Mouse (Mus musculus) C2C12 (cell line): Measurements from ENCODE around the gene Cyth1.

Experiments used
- CEBPB ChIP-seq: IDR thresholded peaks from one replicate; pipeline ENCODE4 v1.6.1; 2011; ENCODE audit warnings: low read depth, mild to moderate bottlenecking, control low read depth, moderate library complexity
- CTCF ChIP-seq: IDR thresholded peaks from one replicate; pipeline ENCODE4 v1.5.1; 2011; ENCODE audit not compliant: control insufficient read depth, insufficient read depth, insufficient read length
- MAX ChIP-seq: IDR thresholded peaks from one replicate; pipeline ENCODE4 v1.6.1; 2011; ENCODE audit warnings: mild to moderate bottlenecking, control low read depth
- MYOD1 ChIP-seq: IDR thresholded peaks from one replicate; pipeline ENCODE4 v1.6.1; 2011; ENCODE audit warnings: low read depth; ENCODE audit not compliant: control insufficient read depth, insufficient read length
- USF1 ChIP-seq: IDR thresholded peaks from one replicate; pipeline ENCODE4 v1.6.1; 2011; ENCODE audit warnings: low read depth, mild to moderate bottlenecking, control low read depth, moderate library complexity

DNA sequence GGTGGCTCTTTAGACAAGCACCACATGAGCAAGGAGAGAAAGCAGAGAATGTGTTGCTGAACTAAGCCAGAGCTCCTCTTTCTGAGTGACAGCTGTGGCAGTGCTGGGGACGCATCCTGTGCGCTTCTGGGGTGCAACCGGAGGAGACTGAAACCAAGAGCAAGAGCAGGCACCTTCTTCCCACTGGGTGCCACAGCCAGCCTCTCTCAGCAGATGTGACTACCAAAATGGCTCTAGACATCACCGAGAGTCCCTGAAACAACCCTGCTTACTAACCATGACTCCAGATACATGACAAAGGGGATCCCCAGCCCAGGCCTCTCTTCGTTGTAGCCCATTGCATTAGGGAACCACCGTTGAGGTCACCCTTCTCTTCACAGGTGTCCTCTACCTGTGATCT, 44.9 kb downstream of the Cyth1 start:
- TF ChIP-seq CTCF (no peak), MAX (no peak), MYOD1 (no peak), USF1 (no peak), CEBPB (no peak)
